ENCODE assay signal across 14 mouse cellular contexts in the genomic region with DNA sequence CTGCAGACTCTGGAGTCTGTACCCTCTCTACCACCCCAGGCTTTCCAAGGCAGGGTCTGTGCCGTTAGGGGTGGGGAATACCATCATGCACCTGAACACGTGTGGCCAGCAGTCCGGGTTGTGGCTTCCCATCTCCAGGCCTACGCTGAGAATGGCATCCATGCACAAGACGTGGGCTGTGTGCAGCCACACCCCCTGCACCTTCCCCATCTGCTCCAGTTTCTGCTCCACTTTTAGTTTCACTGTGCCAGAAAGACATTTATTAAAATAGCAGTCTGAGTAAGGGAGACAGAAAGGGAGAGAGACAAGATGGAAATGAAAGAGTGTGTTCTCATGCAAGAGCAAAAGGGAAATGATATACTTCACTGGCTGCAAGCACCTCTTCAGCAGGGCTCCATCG.
DNase-seq lines count a peak whose midpoint lies in the region; ATAC-seq lines count a peak whose summit lies in the region.
"Had no signal": no experiment of that assay in that cellular context is flagged by ENCODE, and none has a peak within 500 bp of the region (broad histone marks: within the 10 kb centered on the region; RNA-seq: fewer than 3 reads in every experiment).

No protein-coding gene starts in this region.

- H3K27me3 ChIP-seq in midbrain, embryonic 11.5 days (ENCODE audit: control insufficient read depth, insufficient read depth, low read length) = no peaks in the 10 kb centered on the region
- H3K27me3 ChIP-seq in heart, embryonic 12.5 days (replicated peaks) = no peaks in the 10 kb centered on the region
- H3K27me3 ChIP-seq: lung, embryonic 15.5 days; neural tube, embryonic 12.5 days had no signal

- no peak overlapping the region for H3K9ac ChIP-seq in midbrain, embryonic 11.5 days (ENCODE audit: low read length)
- H3K9ac ChIP-seq in heart, embryonic 12.5 days = no peak overlapping the region
- H3K9ac ChIP-seq: lung, embryonic 15.5 days; neural tube, embryonic 12.5 days had no signal

- peak; percentile 90 for DNase-seq in right cerebral cortex, adult 18-20 months
- DNase-seq in right cerebral cortex, postnatal 4 days = no peak
- peak; percentile 13 to 21 for DNase-seq in layer of hippocampus, postnatal 14 days (ENCODE audit: low spot score in 2 of 2)
- peak; percentile 83 for DNase-seq in left cerebral cortex, postnatal 36 days (ENCODE audit: low spot score in 2 of 2)
- no peak for DNase-seq in midbrain, embryonic 11.5 days (ENCODE audit: low spot score, missing footprints)
- no peak for DNase-seq in spleen, adult 18-20 months
- DNase-seq: cerebellum, postnatal 10 days had no signal

- H3K4me3 ChIP-seq in midbrain, embryonic 11.5 days (ENCODE audit: low read depth, low read length) = no peak overlapping the region
- H3K4me3 ChIP-seq in heart, embryonic 12.5 days = no peak overlapping the region
- H3K4me3 ChIP-seq: embryonic facial prominence, embryonic 10.5 days; erythroblast, embryonic 14.5 days; lung, embryonic 15.5 days; neural tube, embryonic 12.5 days had no signal

- no peaks in the 10 kb centered on the region for H3K9me3 ChIP-seq in midbrain, embryonic 11.5 days (ENCODE audit: control insufficient read depth, low read length)
- no peaks in the 10 kb centered on the region for H3K9me3 ChIP-seq in heart, embryonic 12.5 days (replicated peaks)
- H3K9me3 ChIP-seq: embryonic facial prominence, embryonic 10.5 days; lung, embryonic 15.5 days; neural tube, embryonic 12.5 days had no signal

- no peak overlapping the region for H3K4me2 ChIP-seq in midbrain, embryonic 11.5 days
- no peak overlapping the region for H3K4me2 ChIP-seq in heart, embryonic 12.5 days
- H3K4me2 ChIP-seq: liver, embryonic 11.5 days; lung, embryonic 15.5 days; neural tube, embryonic 12.5 days had no signal

- H3K36me3 ChIP-seq in midbrain, embryonic 11.5 days (ENCODE audit: control insufficient read depth, insufficient read depth, low read length) = no peaks in the 10 kb centered on the region
- H3K36me3 ChIP-seq in heart, embryonic 12.5 days = no peaks in the 10 kb centered on the region
- H3K36me3 ChIP-seq: embryonic facial prominence, embryonic 10.5 days; lung, embryonic 15.5 days; neural tube, embryonic 12.5 days had no signal

- intact Hi-C loops in left cerebral cortex, postnatal 36 days (cut with DNase I) = loop anchor here (2.0 to 10.0 kb wide), 2 partner anchors 21 to 117 kb away; a partner anchor contains a TSS

- H3K4me1 ChIP-seq in midbrain, embryonic 11.5 days (ENCODE audit: control insufficient read depth, insufficient read depth, low read length) = no peaks in the 10 kb centered on the region
- no peaks in the 10 kb centered on the region for H3K4me1 ChIP-seq in heart, embryonic 12.5 days (replicated peaks)
- H3K4me1 ChIP-seq: embryonic facial prominence, embryonic 10.5 days; lung, embryonic 15.5 days; neural tube, embryonic 12.5 days had no signal

- ATAC-seq in midbrain, embryonic 11.5 days (ENCODE audit: low FRiP score) = no peak
- ATAC-seq in heart, embryonic 12.5 days (ENCODE audit: insufficient number of reproducible peaks, low FRiP score) = no peak
- ATAC-seq: inflammation-experienced regulatory T-cells, adult 6 months had no signal

- H3K27ac ChIP-seq in midbrain, embryonic 11.5 days (ENCODE audit: low read depth, low read length) = no peak overlapping the region
- no peak overlapping the region for H3K27ac ChIP-seq in heart, embryonic 12.5 days (ENCODE audit: poor library complexity, severe bottlenecking)
- H3K27ac ChIP-seq: embryonic facial prominence, embryonic 10.5 days; lung, embryonic 15.5 days; neural tube, embryonic 12.5 days had no signal

- WGBS in midbrain, embryonic 11.5 days = 90% methylated on average over 6 of the region's 6 CpGs
- 82% methylated on average over 6 of the region's 6 CpGs for WGBS in heart, embryonic 12.5 days

Comparison
In these comparisons a context has a peak if more than half of its experiments do, and no peak if none do; other contexts are left out.
1. DNase-seq: peak in right cerebral cortex, adult 18-20 months (single experiment), layer of hippocampus, postnatal 14 days (2 of 2) and left cerebral cortex, postnatal 36 days (2 of 2); none in right cerebral cortex, postnatal 4 days (single experiment), midbrain, embryonic 11.5 days (single experiment) and spleen, adult 18-20 months (0 of 2).